Mouse (Mus musculus): ENCODE data around the gene Synm.

GRCm38 (mm10) chr7:67740796-67741195 is 18.7 kb downstream of the Synm start:
- TF ChIP-seq CTCF (IDR thresholded peaks at IDR 0.05; ENCODE audit: low read depth, low read length) (no peak), POLR2A (IDR thresholded peaks at IDR 0.05; ENCODE audit: borderline replicate concordance, low read depth, low read length) (no peak)

Data from bone marrow macrophage, adult 2 months (primary cell).